Mouse (Mus musculus): Measurements from ENCODE around the gene Vps45. TPM values are rescaled to one million over a fixed set of nuclear protein-coding genes. Genes with fewer than 3 reads are reported as not detected.

The Vps45 gene
- polyA plus RNA-seq, 1 experiment, result 1.3 TPM

DNA sequence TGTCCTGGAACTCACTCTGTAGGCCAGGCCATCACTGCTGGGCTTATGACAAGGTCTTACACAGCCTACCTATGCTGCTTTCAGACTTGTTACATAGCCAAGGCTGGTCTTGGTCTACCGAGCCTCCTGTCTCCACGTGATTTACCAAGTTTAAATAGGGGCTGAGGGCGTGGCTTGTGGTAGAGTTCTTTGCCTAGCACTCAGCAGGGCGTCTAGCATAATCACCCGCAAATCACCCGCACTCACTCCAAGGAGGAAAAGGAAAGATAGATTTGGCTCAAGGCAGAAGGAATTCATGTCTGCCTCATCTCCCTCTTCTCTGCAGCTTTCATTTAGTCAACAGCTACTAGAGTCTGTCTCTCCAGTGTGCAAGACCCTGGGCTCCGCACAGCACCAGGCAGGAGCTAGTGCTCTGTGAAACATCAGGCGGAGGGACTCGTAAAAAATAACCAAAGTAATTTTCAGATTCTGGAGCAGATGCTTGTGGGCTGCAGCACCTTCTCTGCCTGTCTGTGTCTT, 61.0 kb downstream of the Vps45 start:
- H3K4me1 ChIP-seq (ENCODE audit: control insufficient read depth), result peaks cover 55% of the 10 kb centered on the region
- no peak overlapping the region for H3K4me3 ChIP-seq (replicated peaks)
- peaks cover 55% of the 10 kb centered on the region for H3K27me3 ChIP-seq (ENCODE audit: control insufficient read depth)
- peaks cover 2% of the 10 kb centered on the region for H3K36me3 ChIP-seq (ENCODE audit: control insufficient read depth)
- TF ChIP-seq GATA1 (IDR thresholded peaks at IDR 0.05; ENCODE audit: low read length), result no peak
- no peak for TF ChIP-seq TAL1 (IDR thresholded peaks at IDR 0.05; ENCODE audit: low read length)
- H3K9me3 ChIP-seq (ENCODE audit: control insufficient read depth, low read length), result peaks cover 2% of the 10 kb centered on the region; the same call in 1 of the 2 replicates

DNA sequence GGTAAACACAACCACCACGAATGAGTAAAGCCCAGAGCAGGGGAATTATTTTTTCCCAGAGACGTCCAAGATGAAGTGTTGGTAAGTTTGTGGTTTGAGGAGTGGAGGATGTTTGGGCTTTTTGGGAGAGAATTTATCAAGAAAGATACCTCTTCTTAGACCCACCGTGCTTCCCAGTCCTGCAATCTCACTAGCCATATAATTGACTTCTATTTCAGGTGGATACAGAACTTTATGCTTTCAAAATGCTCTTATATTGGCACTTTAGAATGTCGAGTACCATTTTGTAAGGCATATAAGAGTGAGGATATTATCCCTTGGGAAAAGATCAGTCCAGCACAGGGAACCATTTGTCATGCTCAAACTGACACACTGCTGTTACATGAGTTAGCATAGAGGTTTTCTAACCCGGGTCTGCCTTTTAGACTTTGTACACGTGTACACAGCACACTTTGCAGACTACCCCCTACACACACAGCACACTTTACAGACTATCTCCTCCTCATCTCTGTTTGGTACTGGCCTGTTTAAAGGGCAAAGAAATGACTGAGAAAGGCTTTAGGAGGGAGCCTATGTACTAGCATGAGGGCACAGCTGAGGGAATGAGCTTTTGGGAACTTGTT, 61.7 kb downstream of the Vps45 start:
- H3K27me3 ChIP-seq (ENCODE audit: control insufficient read depth), result peaks cover 58% of the 10 kb centered on the region
- peak overlapping the region; percentile 65 for H3K4me3 ChIP-seq (replicated peaks)
- TF ChIP-seq TAL1 (IDR thresholded peaks at IDR 0.05; ENCODE audit: low read length) (no peak), GATA1 (IDR thresholded peaks at IDR 0.05; ENCODE audit: low read length) (no peak)
- H3K36me3 ChIP-seq (ENCODE audit: control insufficient read depth), result peaks cover 2% of the 10 kb centered on the region
- H3K4me1 ChIP-seq (ENCODE audit: control insufficient read depth), result peaks cover 55% of the 10 kb centered on the region
- peaks cover 2% of the 10 kb centered on the region; the same call in 1 of the 2 replicates for H3K9me3 ChIP-seq (ENCODE audit: control insufficient read depth, low read length)

DNA sequence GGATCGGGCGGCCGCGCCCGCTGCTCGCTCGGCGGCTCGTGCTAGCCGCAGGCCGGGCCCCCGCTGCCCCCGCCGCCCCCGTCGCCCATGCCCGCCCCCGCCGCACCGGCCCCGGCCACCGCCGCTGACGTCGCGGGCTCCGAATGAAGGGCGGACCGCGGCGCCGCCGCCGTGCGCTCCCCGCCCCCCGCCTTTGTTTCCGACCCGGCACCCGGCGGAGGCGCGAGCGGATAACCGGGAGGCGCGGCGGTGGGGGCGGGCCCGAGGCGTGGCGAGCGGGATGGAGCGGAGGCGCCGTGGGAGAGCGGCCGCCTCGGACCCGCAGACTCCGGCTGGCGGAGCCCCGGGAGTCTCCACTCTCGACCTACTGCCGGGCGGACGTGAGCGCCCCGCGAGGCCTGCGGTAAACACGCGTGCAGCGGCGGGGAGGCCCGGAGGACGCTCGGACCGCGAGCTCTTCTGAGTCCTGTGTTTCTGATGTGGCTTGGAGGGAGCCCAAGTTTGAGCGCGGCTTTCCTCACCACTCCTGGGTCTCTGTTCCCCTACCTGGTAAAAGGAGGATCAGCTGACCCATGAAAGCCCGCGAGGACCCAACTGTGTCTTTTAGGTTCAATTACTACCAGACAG, 62.4 kb downstream of the Vps45 start, which contains the start of gene Plekho1:
Gene Plekho1 (minus strand): TSS at position 200 of the 627 bp plus-strand sequence.
- Histone ChIP-seq H3K36me3 (ENCODE audit: control insufficient read depth) (peaks cover 2% of the 10 kb centered on the region), H3K9me3 (ENCODE audit: control insufficient read depth, low read length) (peaks cover 2% of the 10 kb centered on the region; the same call in 1 of the 2 replicates), H3K4me3 (replicated peaks) (peak within 1 kb of the TSS; percentile 65), H3K4me1 (ENCODE audit: control insufficient read depth) (peaks cover 53% of the 10 kb centered on the region), H3K27me3 (ENCODE audit: control insufficient read depth) (peaks cover 58% of the 10 kb centered on the region)
- TF ChIP-seq TAL1 (IDR thresholded peaks at IDR 0.05; ENCODE audit: low read length), result no peak
- TF ChIP-seq GATA1 (IDR thresholded peaks at IDR 0.05; ENCODE audit: low read length), result no peak

DNA sequence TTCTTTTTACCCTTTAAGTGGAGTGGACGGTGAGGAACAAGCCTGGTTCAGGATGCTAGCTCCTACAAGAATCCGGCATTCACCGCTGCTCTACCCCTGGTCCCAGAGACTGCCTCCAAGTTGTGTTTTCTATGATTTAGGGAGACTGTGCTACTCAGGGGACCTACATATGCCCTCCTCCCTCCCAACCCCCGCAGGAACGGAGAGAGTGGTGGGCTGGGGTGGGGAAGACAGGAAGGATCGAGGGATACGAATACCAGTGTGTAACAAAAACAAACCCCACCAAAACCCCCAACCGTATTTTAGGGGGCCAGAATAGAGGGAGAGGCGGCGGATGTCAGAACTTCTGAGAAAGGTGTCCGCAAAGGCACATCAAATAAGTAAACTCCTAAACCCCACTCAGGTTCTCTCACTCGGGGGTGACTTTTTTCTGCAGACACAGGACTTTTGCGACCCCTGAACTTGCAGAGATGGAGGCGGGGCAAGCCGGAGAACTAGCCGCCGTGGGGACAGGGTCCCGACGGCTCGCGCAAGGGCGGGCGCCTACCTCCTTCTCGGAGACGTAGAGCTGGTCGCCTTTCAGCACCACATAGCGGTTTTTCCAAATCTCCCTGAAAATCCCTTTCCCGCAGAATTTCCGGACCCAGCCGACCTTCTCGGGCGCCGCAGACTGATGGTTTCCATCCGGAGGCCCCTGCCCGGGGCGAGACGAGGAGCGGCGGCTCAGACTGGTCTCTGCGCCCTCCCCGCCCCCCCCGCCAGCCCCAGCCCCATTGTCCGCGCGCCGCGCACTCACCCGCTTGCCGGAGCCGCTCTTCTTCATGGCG, 63.1 kb downstream of the Vps45 start:
- H3K36me3 ChIP-seq (ENCODE audit: control insufficient read depth), result peaks cover 2% of the 10 kb centered on the region
- TF ChIP-seq GATA1 (IDR thresholded peaks at IDR 0.05; ENCODE audit: low read length), result no peak
- no peak for TF ChIP-seq TAL1 (IDR thresholded peaks at IDR 0.05; ENCODE audit: low read length)
- H3K9me3 ChIP-seq (ENCODE audit: control insufficient read depth, low read length), result peaks cover 2% of the 10 kb centered on the region; the same call in 1 of the 2 replicates
- H3K4me3 ChIP-seq (replicated peaks), result peak overlapping the region; percentile 65
- peaks cover 58% of the 10 kb centered on the region for H3K27me3 ChIP-seq (ENCODE audit: control insufficient read depth)
- H3K4me1 ChIP-seq (ENCODE audit: control insufficient read depth), result peaks cover 46% of the 10 kb centered on the region

DNA sequence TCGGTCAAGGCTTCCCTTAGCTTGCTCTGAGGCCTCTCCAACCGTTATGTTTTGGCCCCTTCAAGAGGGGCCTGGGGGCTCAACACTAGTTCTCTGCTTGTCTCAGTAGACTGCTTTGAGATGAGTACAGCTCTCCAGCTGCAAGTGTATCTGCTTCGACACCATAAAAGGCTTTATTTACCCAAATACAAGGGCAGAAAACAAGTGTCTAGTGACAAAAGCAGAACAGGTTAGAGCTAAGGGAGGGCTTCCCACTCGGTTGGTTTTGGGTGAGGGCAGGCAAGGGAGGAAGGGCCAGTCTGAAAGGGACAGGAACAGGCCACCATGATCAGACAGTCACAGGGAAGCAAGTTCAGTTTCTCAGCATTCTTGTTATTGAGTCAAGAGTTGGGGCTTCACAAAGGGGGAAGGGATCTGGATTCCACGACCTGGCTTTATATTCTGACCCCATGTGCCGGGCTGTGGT, 63.9 kb downstream of the Vps45 start:
- Histone ChIP-seq H3K4me1 (ENCODE audit: control insufficient read depth) (peaks cover 38% of the 10 kb centered on the region), H3K9me3 (ENCODE audit: control insufficient read depth, low read length) (peaks cover 2% of the 10 kb centered on the region; the same call in 1 of the 2 replicates), H3K4me3 (replicated peaks) (no peak overlapping the region), H3K36me3 (ENCODE audit: control insufficient read depth) (peaks cover 3% of the 10 kb centered on the region), H3K27me3 (ENCODE audit: control insufficient read depth) (peaks cover 58% of the 10 kb centered on the region)
- TF ChIP-seq TAL1 (IDR thresholded peaks at IDR 0.05; ENCODE audit: low read length) (no peak), GATA1 (IDR thresholded peaks at IDR 0.05; ENCODE audit: low read length) (no peak)

DNA sequence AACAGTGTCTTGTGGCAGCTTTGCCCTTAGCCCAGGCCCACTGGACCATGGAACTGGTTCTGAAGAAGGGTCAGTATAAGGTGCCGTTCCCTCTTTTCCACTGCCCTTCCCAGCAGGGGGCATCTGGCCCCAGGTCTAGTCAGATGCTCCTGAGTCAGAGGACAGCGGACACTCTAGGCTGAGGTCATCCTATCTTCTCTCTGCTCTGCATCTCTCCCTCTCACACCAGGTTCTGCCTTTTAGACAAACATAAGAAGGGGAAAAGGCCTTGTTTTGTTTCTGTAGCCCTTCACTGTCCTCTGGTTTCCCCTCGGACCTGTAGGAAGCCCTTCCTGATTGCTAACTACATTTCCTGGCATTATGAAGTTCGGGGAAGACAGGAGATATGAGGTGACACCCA, 64.4 kb downstream of the Vps45 start:
- TF ChIP-seq TAL1 (IDR thresholded peaks at IDR 0.05; ENCODE audit: low read length) (no peak), GATA1 (IDR thresholded peaks at IDR 0.05; ENCODE audit: low read length) (no peak)
- no peak overlapping the region for H3K4me3 ChIP-seq (replicated peaks)
- peaks cover 8% of the 10 kb centered on the region for H3K36me3 ChIP-seq (ENCODE audit: control insufficient read depth)
- peaks cover 58% of the 10 kb centered on the region for H3K27me3 ChIP-seq (ENCODE audit: control insufficient read depth)
- peaks cover 32% of the 10 kb centered on the region for H3K4me1 ChIP-seq (ENCODE audit: control insufficient read depth)
- H3K9me3 ChIP-seq (ENCODE audit: control insufficient read depth, low read length), result peaks cover 2% of the 10 kb centered on the region; the same call in 1 of the 2 replicates

DNA sequence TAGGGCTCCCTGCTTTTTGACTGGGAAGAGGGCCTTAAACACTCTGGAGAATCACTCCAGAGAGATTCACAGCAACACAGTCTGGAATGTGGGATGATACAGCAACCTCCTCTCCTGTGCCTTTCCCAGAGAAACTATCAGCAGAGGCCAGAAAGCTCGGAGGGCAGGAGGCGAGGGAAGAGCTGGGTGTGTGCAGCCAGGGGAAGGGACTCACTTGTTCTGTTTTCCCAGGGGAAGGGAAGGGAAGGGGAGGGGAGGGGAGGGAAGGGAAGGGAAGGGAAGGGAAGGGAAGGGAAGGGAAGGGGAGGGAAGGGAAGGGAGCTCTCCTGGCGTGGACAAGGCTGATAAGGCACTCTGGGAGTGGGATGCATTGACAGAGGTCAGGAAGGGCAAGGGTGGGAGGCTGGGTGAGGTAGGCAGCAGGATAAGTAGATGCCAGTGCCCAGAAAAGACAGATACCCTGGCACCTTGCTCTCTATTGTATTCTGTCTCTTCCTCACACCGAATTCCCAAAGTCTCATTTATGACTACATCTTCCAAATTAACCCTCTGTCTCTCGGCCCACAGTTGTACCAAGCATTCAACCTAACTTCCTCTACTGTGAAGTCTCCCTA, 65.2 kb downstream of the Vps45 start:
- Histone ChIP-seq H3K4me3 (replicated peaks) (no peak overlapping the region), H3K27me3 (ENCODE audit: control insufficient read depth) (peaks cover 58% of the 10 kb centered on the region), H3K36me3 (ENCODE audit: control insufficient read depth) (peaks cover 6% of the 10 kb centered on the region; the same call in 1 of the 2 replicates), H3K9me3 (ENCODE audit: control insufficient read depth, low read length) (peaks cover 2% of the 10 kb centered on the region; the same call in 1 of the 2 replicates), H3K4me1 (ENCODE audit: control insufficient read depth) (peaks cover 26% of the 10 kb centered on the region)
- TF ChIP-seq GATA1 (IDR thresholded peaks at IDR 0.05; ENCODE audit: low read length) (no peak), TAL1 (IDR thresholded peaks at IDR 0.05; ENCODE audit: low read length) (no peak)

DNA sequence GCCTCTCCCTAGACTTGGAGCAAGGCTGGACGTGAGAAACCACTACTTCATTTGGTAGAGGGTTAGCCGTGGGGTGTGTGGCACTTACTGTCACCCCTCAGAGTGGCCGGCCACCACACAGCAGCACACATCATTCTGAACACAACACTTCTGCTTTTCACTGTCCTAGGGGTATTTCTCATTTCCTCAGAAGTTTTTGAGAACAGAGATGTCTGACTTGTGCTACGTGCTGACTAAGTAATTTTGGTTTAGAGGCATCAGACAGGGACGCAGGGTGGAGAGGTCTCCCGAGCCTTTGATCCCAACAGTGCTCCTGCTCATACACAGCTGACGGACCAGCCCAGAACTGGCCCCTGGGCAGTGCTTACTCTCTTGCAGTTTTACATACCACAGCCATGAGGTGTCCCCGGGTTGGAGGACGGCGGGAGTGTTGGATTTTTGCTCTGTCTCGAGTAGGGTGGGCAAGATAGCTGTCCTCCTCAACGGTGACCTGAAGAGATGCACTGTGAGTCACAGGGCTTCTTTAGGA, 67.8 kb downstream of the Vps45 start:
- no peak overlapping the region for H3K4me3 ChIP-seq (replicated peaks)
- H3K4me1 ChIP-seq (ENCODE audit: control insufficient read depth), result peaks cover 16% of the 10 kb centered on the region
- H3K36me3 ChIP-seq (ENCODE audit: control insufficient read depth), result peaks cover 6% of the 10 kb centered on the region; the same call in 1 of the 2 replicates
- H3K27me3 ChIP-seq (ENCODE audit: control insufficient read depth), result peaks cover 58% of the 10 kb centered on the region
- peaks cover 2% of the 10 kb centered on the region; the same call in 1 of the 2 replicates for H3K9me3 ChIP-seq (ENCODE audit: control insufficient read depth, low read length)
- TF ChIP-seq TAL1 (IDR thresholded peaks at IDR 0.05; ENCODE audit: low read length), result no peak
- TF ChIP-seq GATA1 (IDR thresholded peaks at IDR 0.05; ENCODE audit: low read length), result no peak
